Mouse (Mus musculus) forebrain, embryonic 10.5 days (tissue): Measurements from ENCODE around the gene Nt5dc1. TPM values are rescaled to one million over a fixed set of nuclear protein-coding genes. Genes with fewer than 3 reads are reported as not detected.
"Not testable (repeated sequence)": the region's sequence is repeated elsewhere in the genome, so short reads cannot be mapped to it uniquely, and the experiment has no call there.

Experiments
- DNase-seq: peaks from one replicate; pipeline ENCODE4 v3.0.0-alpha.2; 2017; ENCODE audit warnings: low spot score; ENCODE audit errors: extremely low spot score
- H3K27ac ChIP-seq: fragments of 300-500 bp; sonication (generic); 2 replicates; pipeline ENCODE4 v1.5.1; 2016; ENCODE audit warnings: mild to moderate bottlenecking
- H3K27me3 ChIP-seq: fragments of 300-500 bp; sonication (generic); 2 replicates; pipeline ENCODE4 v1.6.1; 2016; ENCODE audit warnings: mild to moderate bottlenecking; ENCODE audit not compliant: poor library complexity, severe bottlenecking
- H3K36me3 ChIP-seq: fragments of 300-500 bp; sonication (generic); replicated peaks from 2 replicates; pipeline ENCODE4 v1.6.1; 2016; ENCODE audit warnings: mild to moderate bottlenecking, moderate library complexity
- H3K4me1 ChIP-seq: fragments of 300-500 bp; sonication (generic); 2 replicates; pipeline ENCODE4 v1.6.1; 2016
- H3K4me3 ChIP-seq: fragments of 300-500 bp; sonication (generic); 2 replicates; pipeline ENCODE4 v1.5.1; 2016; ENCODE audit warnings: mild to moderate bottlenecking, moderate library complexity
- H3K9me3 ChIP-seq: fragments of 300-500 bp; sonication (generic); 2 replicates; pipeline ENCODE4 v1.6.1; 2016; ENCODE audit warnings: mild to moderate bottlenecking, moderate library complexity
- WGBS: fragments of 180-500 bp; shearing (Covaris S2); methylation state at CpG from one replicate; pipeline ENCODE4 v1.1.7; 2016; 5-methylcytosine and 5-hydroxymethylcytosine counted together
- polyA plus RNA-seq: library from polyadenylated mRNA; unstranded; fragments of >200 nt; fragmentation: Nextera tagmentation; extraction: Ambion mirVana; gene quantifications from 2 replicates; pipeline ENCODE4 v1.2.1, GENCODE M21; 2016

Nt5dc1 gene
- polyA plus RNA-seq, 1 experiment from 2014 or later = 8.8 TPM

DNA sequence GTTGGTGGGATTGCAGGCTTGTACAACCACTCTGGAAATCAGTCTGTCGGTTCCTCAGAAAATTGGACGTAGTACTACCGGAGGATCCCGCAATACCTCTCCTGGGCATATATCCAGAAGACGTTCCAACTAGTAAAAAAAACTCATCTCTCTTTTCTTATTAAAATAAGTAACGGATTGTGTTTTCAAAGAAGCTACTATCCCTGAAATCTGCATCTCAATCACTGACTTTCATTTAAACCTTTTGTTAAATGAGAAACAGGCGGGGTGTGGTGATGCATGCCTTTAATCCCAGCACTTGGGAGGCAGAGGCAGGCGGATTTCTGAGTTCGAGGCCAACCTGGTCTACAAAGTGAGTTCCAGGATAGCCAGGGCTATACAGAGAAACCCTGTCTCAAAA lies 165.5 kb downstream of the Nt5dc1 start:
- 93% methylated on average over 9 of the region's 9 CpGs for WGBS
- not testable (repeated sequence) for H3K4me1 ChIP-seq, H3K4me3 ChIP-seq, H3K9me3 ChIP-seq, H3K27ac ChIP-seq, DNase-seq, H3K27me3 ChIP-seq, H3K36me3 ChIP-seq

DNA sequence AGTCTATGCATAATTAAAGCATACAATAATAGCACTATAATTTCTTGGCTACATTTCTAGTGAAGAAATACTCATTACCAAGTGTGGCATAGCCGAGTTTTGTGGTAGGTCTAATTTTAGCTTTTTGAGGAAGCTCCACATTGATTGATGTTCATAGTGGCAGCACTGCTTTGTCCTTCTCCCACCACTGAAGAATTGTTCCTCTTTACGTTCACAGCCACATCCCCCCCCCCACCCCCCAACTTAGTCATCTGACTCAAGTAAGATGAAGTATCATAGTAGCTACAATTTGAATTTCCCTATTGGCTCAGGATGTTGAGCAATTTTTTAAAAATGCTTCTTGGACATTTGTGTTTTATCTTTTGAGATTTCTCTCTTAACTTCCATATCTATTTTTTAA lies 168.8 kb downstream of the Nt5dc1 start:
- DNase-seq = no peak
- Histone ChIP-seq H3K9me3 (no peaks in the 10 kb centered on the region), H3K27me3 (no peaks in the 10 kb centered on the region), H3K36me3 (no peaks in the 10 kb centered on the region), H3K4me3 (no peak overlapping the region), H3K27ac (no peak overlapping the region), H3K4me1 (peaks cover 7% of the 10 kb centered on the region; the same call in 1 of the 2 replicates)
- 75% methylated on average over 2 of the region's 2 CpGs for WGBS

- Histone ChIP-seq H3K4me3 (no peak overlapping the region), H3K27ac (no peak overlapping the region), H3K9me3 (no peaks in the 10 kb centered on the region), H3K27me3 (no peaks in the 10 kb centered on the region), H3K36me3 (no peaks in the 10 kb centered on the region), H3K4me1 (peaks cover 7% of the 10 kb centered on the region; the same call in 1 of the 2 replicates)
- DNase-seq = no peak
- WGBS = 70% methylated on average over 3 of the region's 3 CpGs
These were observed 170.6 kb downstream of the Nt5dc1 start for GRCm38 (mm10) chr10:34247757-34248156.

DNA sequence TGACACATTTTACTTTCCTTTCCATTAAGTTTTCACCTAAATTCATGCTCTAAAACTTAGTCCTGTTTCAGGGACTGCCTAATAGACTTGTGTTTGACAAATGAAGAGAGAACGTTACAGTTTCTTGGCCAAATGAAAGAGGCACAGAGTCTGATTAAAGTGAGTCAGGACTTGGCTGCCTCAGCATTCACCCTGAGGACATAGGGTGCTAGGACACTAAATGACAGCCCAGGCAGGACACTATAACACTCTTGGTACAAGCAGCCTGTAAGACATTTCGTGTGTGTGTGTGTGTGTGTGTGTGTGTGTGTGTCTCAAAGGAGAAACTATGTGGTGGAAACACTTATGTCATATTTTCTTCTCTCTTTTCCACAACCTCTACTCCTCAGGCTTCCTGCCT lies 172.2 kb downstream of the Nt5dc1 start:
- DNase-seq = no peak
- no peak overlapping the region for H3K27ac ChIP-seq
- H3K4me3 ChIP-seq = no peak overlapping the region
- H3K9me3 ChIP-seq = no peaks in the 10 kb centered on the region
- H3K27me3 ChIP-seq = no peaks in the 10 kb centered on the region
- 84% methylated on average over 2 of the region's 2 CpGs for WGBS
- H3K4me1 ChIP-seq = peaks cover 7% of the 10 kb centered on the region; the same call in 1 of the 2 replicates
- no peaks in the 10 kb centered on the region for H3K36me3 ChIP-seq

DNA sequence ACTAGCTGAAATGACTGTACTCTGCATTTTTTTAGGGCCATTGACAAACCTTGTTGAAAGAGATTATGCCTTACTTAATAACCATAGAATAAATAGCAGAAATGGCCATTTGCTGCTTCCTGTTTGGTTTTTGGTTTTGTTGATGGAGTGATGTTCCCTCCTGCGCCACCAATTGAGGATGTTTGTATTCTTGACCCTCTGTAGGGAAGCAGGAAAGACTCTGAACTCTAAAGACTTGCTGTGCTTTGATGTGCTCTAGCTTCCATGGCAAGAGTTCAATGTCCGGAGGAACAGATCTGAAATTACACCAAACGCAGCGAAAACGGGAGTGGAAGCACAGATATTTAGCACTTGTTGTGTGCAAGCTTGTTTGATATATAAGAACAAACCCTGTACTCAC lies 173.6 kb downstream of the Nt5dc1 start:
- Histone ChIP-seq H3K4me3 (no peak overlapping the region), H3K27ac (no peak overlapping the region), H3K27me3 (no peaks in the 10 kb centered on the region), H3K4me1 (peaks cover 7% of the 10 kb centered on the region; the same call in 1 of the 2 replicates), H3K9me3 (no peaks in the 10 kb centered on the region), H3K36me3 (no peaks in the 10 kb centered on the region)
- no peak for DNase-seq
- WGBS = 90% methylated on average over 5 of the region's 5 CpGs

- DNase-seq = no peak
- WGBS = 86% methylated on average over 4 of the region's 4 CpGs
These were observed 179.8 kb downstream of the Nt5dc1 start for GRCm38 (mm10) chr10:34238536-34238935.

More at GRCm38 (mm10) chr10:34238536-34238935, 179.8 kb downstream of the Nt5dc1 start:
- H3K4me3 ChIP-seq = no peak overlapping the region
- H3K9me3 ChIP-seq = no peaks in the 10 kb centered on the region
- peaks cover 5% of the 10 kb centered on the region; the same call in 1 of the 2 replicates for H3K4me1 ChIP-seq
- H3K36me3 ChIP-seq = no peaks in the 10 kb centered on the region
- no peaks in the 10 kb centered on the region for H3K27me3 ChIP-seq
- H3K27ac ChIP-seq = no peak overlapping the region

Other genes with a start within 250 kb of the Nt5dc1 start
- gene Dse, start 210.8 kb downstream of the Nt5dc1 start, polyA plus RNA-seq = 17.9 and 21.0 TPM in 2 replicates
- 53.7 and 56.8 TPM in 2 replicates for gene Tspyl1, start 136.4 kb downstream of the Nt5dc1 start, polyA plus RNA-seq
- gene Tspyl4, start 121.1 kb downstream of the Nt5dc1 start, polyA plus RNA-seq = 28.9 and 35.2 TPM in 2 replicates
- gene Col10a1, start 28.6 kb downstream of the Nt5dc1 start, polyA plus RNA-seq = 0.16 and 0.20 TPM in 2 replicates
- 2.8 TPM in 2 replicates for gene Frk, start 64.8 kb upstream of the Nt5dc1 start, polyA plus RNA-seq